Mouse (Mus musculus) gastrocnemius, adult 2 months (tissue): ENCODE data around the gene Xpo4. TPM values are rescaled to one million over a fixed set of nuclear protein-coding genes. Genes with fewer than 3 reads are reported as not detected.

Source experiments
- DNase-seq: peaks from one replicate; pipeline ENCODE4 v3.0.0; 2022
- H3K27ac ChIP-seq: fragments of 200-600 bp; 2 replicates; pipeline ENCODE4 v1.8.1; 2022; ENCODE audit warnings: mild to moderate bottlenecking
- H3K4me3 ChIP-seq: fragments of 200-600 bp; 2 replicates; pipeline ENCODE4 v1.8.1; 2022; ENCODE audit warnings: mild to moderate bottlenecking, moderate library complexity
- CTCF ChIP-seq: fragments of 200-600 bp; IDR thresholded peaks from 2 replicates; pipeline ENCODE4 v1.8.1; 2022; ENCODE audit warnings: antibody characterized with exemption, mild to moderate bottlenecking, moderate library complexity
- intact Hi-C: fragments of 180-260 bp; cut with DNase I; formaldehyde crosslinking; loops from one replicate; pipeline ENCODE4 v1.15.1; 2025
- long read RNA-seq, 2 experiments: library from polyadenylated mRNA; stranded (forward); transcript quantifications; one replicate each; pipeline ENCODE4 v2.0.0; 2021
- total RNA-seq, 2 experiments: library from RNA; stranded (reverse); gene quantifications; 2 replicates each; pipeline ENCODE4 v1.2.3; 2021

Xpo4 gene
- total RNA-seq: 10 to 100 TPM in 1 of 2 experiments, 1 to 10 TPM in 1; 8.4 to 17.8 TPM
- long read RNA-seq, experiment 1, partial matches to known transcripts: 0 of 5 reads
- long read RNA-seq, experiment 1, other reads (novel, unspliced or antisense): 5 of 5 reads
- long read RNA-seq, experiment 2, partial matches to known transcripts: 1 of 3 reads
- long read RNA-seq, experiment 2, other reads (novel, unspliced or antisense): 1 of 3 reads

- intact Hi-C loops: no loop called here
- peak within 1 kb of the TSS; percentile 86 for H3K4me3 ChIP-seq
- H3K27ac ChIP-seq: peak within 1 kb of the TSS; percentile 89
- DNase-seq: peak; percentile 92
- peak; percentile 54 for TF ChIP-seq CTCF
Observed at GRCm38 (mm10) chr14:57664822-57665627, at the start of gene Xpo4. Xpo4 (minus strand) TSS chr14:57665430.

DNA sequence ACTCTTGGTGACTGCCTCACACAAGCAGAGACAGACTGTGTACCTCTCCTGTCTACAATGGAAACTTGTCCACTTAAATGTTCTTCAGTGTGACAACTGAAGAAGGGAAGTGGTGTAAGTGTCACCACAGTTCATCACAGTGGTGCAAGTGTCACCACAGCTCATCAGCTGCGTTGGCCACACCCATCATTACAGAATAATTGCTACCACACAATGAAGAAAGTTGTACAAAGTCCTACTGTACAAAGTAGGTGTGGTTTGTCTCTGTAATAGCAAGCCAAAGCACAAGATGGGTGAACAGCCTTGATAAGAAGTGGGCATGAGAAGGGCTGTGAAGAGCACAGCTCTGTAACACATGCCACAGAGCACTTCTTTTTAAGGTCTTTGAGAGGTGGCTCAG is 47.7 kb upstream of the Xpo4 start:
- no peak overlapping the region for H3K4me3 ChIP-seq
- no peak for DNase-seq
- intact Hi-C loops: no loop called here
- TF ChIP-seq CTCF: no peak
- no peak overlapping the region for H3K27ac ChIP-seq

GRCm38 (mm10) chr14:57711059-57711458 is 45.8 kb upstream of the Xpo4 start:
- Histone ChIP-seq H3K4me3 (no peak overlapping the region), H3K27ac (0 out of 2 replicates have a peak overlapping the region, but pooled peaks have one; percentile 35)
- no peak for TF ChIP-seq CTCF
- no peak for DNase-seq
- intact Hi-C loops: loop anchor here (2.0 kb wide), 1 partner anchor 32 kb away; no protein-coding TSS in a partner anchor

- Histone ChIP-seq H3K4me3 (peak overlapping the region; percentile 29), H3K27ac (peak overlapping the region; percentile 84)
- no peak for DNase-seq
- no peak for TF ChIP-seq CTCF
- intact Hi-C loops: no loop called here
Observed at GRCm38 (mm10) chr14:57709171-57709570, 43.9 kb upstream of the Xpo4 start.

GRCm38 (mm10) chr14:57708580-57708979 is 43.4 kb upstream of the Xpo4 start:
- no peak for TF ChIP-seq CTCF
- intact Hi-C loops: no loop called here
- peak overlapping the region; percentile 29 for H3K4me3 ChIP-seq
- peak overlapping the region; percentile 84 for H3K27ac ChIP-seq
- peak; percentile 70 for DNase-seq

DNA sequence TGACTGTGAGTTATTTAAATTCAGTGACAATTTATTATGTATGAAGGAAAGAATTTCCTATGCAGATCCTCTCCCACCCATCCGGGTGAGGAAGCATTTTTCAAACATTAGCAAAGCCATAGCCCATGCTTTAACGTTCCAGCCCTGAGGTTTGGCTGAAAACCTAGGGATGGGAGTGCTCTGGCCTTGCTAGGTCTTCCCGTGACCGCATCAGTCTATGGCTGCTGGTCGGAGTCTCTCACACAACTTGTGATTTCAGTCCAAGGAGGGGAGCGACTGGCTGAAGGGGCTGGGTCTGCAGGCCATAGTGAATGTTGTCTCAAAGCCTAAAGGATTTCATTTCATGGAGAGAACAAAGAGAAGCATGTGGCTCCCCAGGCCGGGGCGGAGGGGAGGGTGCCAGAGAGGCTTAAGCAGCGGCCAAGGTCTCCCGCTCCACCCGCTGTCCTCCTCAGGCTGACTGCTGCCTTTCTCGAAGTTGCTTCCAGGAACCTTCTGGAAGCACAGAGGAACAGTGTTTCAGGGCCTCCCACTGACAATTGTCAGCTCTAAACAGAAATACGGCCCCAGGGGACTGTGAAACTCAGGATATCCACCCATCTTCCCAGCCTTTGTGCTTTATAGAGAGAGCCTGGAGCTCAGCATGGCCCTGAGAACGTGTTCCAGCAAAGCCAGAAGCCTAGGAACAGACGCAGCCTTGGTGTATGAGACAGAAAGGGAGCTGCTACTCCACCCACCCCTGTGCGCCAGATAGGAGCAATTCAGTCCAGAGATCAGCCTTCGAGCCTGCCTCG is 42.1 kb upstream of the Xpo4 start:
- Histone ChIP-seq H3K4me3 (peak overlapping the region; percentile 41), H3K27ac (peak overlapping the region; percentile 84)
- TF ChIP-seq CTCF: no peak
- peak; percentile 72 for DNase-seq
- intact Hi-C loops: no loop called here

DNA sequence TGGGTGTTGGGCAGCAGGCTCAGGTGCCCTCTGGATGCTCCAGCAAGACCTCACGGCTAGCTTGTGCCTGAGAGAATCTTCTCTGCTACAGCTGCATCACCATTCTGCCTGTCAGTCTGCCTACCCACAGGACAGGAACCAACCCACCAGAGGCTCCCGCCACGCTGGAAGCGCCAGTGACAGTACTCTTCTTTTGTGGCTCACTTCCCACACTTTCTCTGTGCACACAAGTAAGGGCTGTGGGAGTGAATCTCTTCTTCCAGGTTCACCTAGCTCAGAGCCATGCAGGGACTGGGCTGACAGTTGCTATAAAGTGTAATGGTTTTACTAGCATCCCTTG is 41.5 kb upstream of the Xpo4 start:
- no peak for TF ChIP-seq CTCF
- DNase-seq: no peak
- Histone ChIP-seq H3K27ac (peak overlapping the region; percentile 84), H3K4me3 (peak overlapping the region; percentile 41)
- intact Hi-C loops: no loop called here

DNA sequence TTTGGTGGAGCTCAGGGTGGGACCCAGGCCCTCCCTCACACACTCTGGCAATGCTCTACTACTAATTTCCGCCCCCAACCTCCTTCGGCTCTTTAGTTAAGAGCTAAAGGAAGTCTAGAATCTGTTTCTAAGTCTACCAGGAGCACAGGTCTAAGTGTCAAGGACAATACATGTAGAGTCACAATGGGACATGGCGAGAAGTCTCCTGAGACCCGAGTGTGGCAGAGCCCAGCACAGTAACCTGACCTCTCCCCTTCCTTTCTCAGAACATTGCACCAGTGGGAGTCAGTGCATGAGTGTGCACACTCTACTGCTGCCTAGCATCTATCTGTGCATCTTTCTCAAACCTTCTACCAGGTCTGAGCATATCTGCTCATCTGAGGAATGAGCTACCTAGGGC is 40.5 kb upstream of the Xpo4 start:
- Histone ChIP-seq H3K27ac (peak overlapping the region; percentile 84), H3K4me3 (no peak overlapping the region)
- no peak for DNase-seq
- intact Hi-C loops: no loop called here
- TF ChIP-seq CTCF: no peak

DNA sequence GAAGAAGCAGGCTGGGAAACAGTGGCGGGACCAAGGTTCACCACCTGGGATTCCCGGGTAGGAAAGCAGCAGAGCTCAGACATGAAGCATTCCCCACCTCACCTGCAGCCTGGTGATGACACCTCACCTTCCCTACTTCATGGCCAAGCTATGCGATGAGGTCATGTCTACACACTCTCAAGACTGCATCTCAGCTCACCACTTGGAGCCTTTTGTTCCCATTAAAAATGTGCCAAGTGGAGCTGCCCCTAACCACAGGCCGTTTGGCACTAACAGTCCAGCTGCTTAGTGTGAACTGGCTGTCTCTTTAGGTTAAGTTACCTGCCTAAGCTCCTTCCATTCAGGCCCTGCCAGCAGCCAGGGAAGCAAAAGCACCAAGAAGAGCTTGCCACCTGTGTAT is 39.8 kb upstream of the Xpo4 start:
- Histone ChIP-seq H3K4me3 (no peak overlapping the region), H3K27ac (peak overlapping the region; percentile 48)
- no peak for DNase-seq
- intact Hi-C loops: no loop called here
- TF ChIP-seq CTCF: no peak

DNA sequence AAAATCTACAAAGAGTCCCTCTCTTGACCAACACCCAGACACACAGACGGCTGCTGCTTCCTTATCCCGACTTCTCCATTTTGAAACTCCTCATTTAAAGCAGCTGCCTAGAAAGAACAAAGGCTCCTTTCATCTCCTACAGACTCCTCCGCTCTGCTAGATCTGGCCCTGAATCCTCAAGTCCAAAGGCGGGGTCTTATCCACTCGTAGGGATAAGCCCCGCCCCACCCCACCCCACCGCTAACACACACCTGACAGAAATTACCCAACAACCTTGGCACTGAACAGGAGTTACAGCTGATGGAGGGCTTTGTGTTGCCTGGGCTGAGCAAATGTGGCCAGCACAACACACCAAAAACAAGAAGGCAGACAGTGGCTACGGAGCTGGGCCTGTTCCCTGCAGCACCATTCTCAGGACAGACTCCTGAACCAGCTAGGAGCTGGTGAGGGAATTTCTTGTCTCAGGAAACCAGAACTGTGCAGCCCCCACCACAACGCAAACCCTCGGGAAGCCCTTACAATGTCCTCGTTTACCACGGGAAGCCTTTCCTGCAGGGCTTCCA is 36.8 kb upstream of the Xpo4 start:
- no peak overlapping the region for H3K27ac ChIP-seq
- intact Hi-C loops: no loop called here
- DNase-seq: no peak
- TF ChIP-seq CTCF: no peak
- H3K4me3 ChIP-seq: no peak overlapping the region

DNA sequence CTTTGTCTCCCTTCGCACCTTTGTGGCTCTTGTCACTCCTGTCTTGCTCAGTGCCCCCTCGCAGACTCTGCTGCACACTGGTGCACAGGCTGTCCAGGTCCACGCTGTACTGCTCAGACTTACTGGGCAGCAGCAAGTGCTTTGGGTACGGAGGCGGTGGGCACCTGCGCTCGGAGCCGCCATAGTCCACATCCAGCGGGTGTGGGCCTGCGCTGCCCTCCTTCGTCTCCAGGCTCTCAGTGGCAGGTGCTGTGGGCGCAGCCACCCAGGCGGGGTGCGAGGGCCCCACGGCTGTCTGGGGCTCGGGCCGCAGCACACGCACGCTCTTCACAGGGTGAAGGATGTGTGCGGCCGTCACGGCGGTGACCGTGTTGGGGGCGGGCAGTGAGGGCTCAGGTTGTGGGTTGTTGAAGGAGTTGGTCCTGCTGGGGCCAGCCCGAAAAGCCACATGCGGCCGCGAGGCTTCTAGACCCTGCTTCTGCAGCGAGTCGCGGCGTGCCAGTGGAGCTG is 34.3 kb upstream of the Xpo4 start:
- no peak overlapping the region for H3K27ac ChIP-seq
- H3K4me3 ChIP-seq: no peak overlapping the region
- intact Hi-C loops: no loop called here
- no peak for DNase-seq
- TF ChIP-seq CTCF: no peak

DNA sequence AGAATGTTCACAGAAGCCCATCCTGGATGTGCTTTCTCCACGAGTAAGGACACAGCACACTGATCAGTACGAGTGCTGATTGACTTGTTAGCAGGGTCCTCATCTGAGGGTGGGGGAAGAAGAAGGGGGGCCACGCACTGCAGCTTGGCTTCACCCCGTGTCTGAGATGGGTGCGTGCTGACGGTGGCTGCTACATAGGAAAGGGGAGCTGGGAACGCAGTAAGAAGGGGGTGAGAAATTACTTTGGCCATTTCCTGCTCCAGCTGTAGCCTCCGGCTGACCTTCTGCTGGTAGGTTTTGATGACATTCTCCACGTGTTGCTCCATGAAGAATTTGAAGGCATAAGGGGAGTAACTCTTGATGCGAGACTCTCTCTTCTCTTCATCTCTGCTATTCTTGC is 33.8 kb upstream of the Xpo4 start:
- TF ChIP-seq CTCF: no peak
- no peak for DNase-seq
- H3K27ac ChIP-seq: no peak overlapping the region
- intact Hi-C loops: no loop called here
- H3K4me3 ChIP-seq: no peak overlapping the region
